Mouse (Mus musculus) cerebellum, adult 2 months (tissue): Measurements from ENCODE around the gene Renbp.

Experiments
- CTCF ChIP-seq: fragments of 200-500 bp; IDR thresholded peaks from 2 replicates; pipeline ENCODE4 v1.5.1; 2011; ENCODE audit warnings: low read depth, mild to moderate bottlenecking, control low read depth, low read length, moderate library complexity, borderline replicate concordance; ENCODE audit not compliant: insufficient read depth
- POLR2A ChIP-seq: fragments of 200-500 bp; IDR thresholded peaks from 2 replicates; pipeline ENCODE4 v1.6.1; 2011; ENCODE audit warnings: low read length, control low read depth, borderline replicate concordance; ENCODE audit not compliant: insufficient read depth

- TF ChIP-seq CTCF (no peak), POLR2A (no peak)
Measured at GRCm38 (mm10) chrX:73954988-73955387, 24.3 kb upstream of the Renbp start.
